18 mouse cellular contexts compared by ENCODE assay signal in the genomic region with DNA sequence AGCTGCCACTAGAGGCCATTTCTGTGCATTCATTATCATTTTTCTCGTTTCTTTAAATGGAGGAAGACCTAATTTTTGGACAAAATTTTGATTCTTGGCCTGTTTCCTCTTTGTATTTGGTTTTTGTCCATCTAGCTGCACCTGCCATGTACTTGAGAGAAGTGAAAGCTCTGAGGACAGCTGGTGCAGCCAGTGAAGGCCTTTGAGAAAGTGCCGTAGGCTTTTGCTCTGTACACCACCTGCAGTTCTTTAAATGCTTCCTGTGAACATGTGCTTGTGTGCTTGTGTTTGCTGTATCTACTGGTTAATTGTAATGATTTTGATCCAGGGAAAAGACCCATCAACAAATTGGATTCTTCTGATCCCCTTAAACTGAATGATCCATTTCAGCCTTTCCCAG.
"Had no signal": no experiment of that assay in that cellular context is flagged by ENCODE, and none has a peak within 500 bp of the region (broad histone marks: within the 10 kb centered on the region; RNA-seq: fewer than 3 reads in every experiment).

No protein-coding gene starts in this region.

- H3K4me3 ChIP-seq: kidney, embryonic 15.5 days; limb, embryonic 15.5 days; liver, embryonic 12.5 days; midbrain, embryonic 10.5 days; myocyte; neural tube, embryonic 15.5 days had no signal

- ATAC-seq: liver, embryonic 12.5 days had no signal

- DNase-seq: kidney, postnatal 25 days; layer of hippocampus, adult 9-11 months; layer of hippocampus, postnatal 36 days; lung, embryonic 14.5 days; lung, postnatal 10 days; lung, postnatal 4 days; midbrain, embryonic 14.5 days; right cerebral cortex, postnatal 4 days; spleen, adult 18-20 months; thymus, adult 18-20 months; thymus, postnatal 36 days had no signal

- H3K4me2 ChIP-seq: kidney, embryonic 15.5 days; limb, embryonic 15.5 days; liver, embryonic 12.5 days; lung, embryonic 14.5 days; neural tube, embryonic 15.5 days had no signal

- H3K9ac ChIP-seq: kidney, embryonic 15.5 days; limb, embryonic 15.5 days; liver, embryonic 12.5 days; lung, embryonic 14.5 days; neural tube, embryonic 15.5 days had no signal

- H3K4me1 ChIP-seq: kidney, embryonic 15.5 days; limb, embryonic 15.5 days; liver, embryonic 12.5 days; neural tube, embryonic 15.5 days had no signal

- H3K27ac ChIP-seq: kidney, embryonic 15.5 days; limb, embryonic 15.5 days; liver, embryonic 12.5 days; midbrain, embryonic 10.5 days; neural tube, embryonic 15.5 days; stomach, postnatal 0 days had no signal

- H3K9me3 ChIP-seq: kidney, embryonic 15.5 days; limb, embryonic 15.5 days; liver, embryonic 12.5 days; midbrain, embryonic 10.5 days; neural tube, embryonic 15.5 days had no signal

- H3K27me3 ChIP-seq: kidney, embryonic 15.5 days; limb, embryonic 15.5 days; liver, embryonic 12.5 days; neural tube, embryonic 15.5 days had no signal
